Mouse (Mus musculus) brain, embryonic 14.5 days (tissue): Measurements from ENCODE around the gene Cacng7.

Experiments used
- CTCF ChIP-seq: fragments of 200-500 bp; IDR thresholded peaks from 2 replicates; pipeline ENCODE4 v1.5.1; 2012; ENCODE audit warnings: inconsistent platforms, mild to moderate bottlenecking, moderate library complexity, borderline replicate concordance; ENCODE audit not compliant: insufficient read depth, insufficient read length; ENCODE audit errors: extremely low read depth
- POLR2A ChIP-seq: fragments of 200-500 bp; IDR thresholded peaks from 2 replicates; pipeline ENCODE4 v1.6.1; 2012; ENCODE audit warnings: mild to moderate bottlenecking, inconsistent platforms, borderline replicate concordance; ENCODE audit not compliant: poor library complexity, insufficient read depth, insufficient read length, severe bottlenecking; ENCODE audit errors: extremely low read depth

DNA sequence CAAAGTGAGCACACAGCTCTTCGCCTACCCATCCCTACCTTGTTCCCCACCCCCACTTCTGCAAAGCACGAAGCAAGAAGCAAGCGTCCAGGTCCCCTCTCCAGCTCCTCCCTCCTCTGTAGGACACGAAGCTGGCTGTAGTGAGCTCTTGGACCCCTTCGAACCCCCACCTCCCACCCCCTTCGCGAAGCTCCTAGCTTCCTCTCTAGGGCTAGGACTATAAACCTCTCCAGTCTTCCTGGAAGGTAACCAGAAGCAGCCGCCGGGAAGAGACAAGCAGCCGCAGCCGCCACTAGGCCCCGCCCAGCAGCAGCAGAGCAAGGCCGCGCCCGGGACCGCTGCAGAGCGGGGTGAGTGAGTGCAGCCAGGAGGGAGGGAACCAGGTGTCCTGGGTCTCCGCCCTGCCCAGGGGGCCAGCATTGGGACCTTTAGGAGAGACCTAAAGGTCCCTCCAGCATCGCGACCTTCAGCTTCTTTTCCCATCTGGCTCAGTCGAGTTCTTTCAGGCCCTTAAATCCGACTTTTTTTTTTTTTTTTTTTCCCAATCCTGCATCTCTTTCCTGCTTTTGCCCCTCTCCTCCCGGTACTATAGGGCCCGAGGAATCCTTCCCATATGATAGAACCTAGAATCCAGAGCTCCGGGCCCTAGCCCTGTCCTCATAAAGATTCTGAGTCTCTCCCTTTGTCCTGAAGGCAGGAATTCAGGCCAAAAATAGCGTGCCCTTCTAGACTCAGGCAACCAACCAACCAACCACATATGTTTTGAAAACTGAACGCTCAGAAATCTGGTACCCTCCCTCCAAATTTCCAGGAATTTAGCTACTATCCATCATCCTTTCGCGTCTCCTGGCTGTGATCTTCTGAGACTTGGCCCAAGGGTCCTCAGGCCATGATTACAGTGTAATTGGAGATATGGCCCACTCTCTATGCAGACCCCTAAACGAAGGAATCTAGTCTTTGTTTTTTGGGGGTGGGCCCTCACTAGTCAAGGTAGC lies 43.5 kb upstream of the Cacng7 start, which contains the start of the genes Myadm and Prkcg:
- TF ChIP-seq CTCF (no peak), POLR2A (no peak; the same call in 1 of the 2 replicates)
